Mouse (Mus musculus): Measurements from ENCODE around the gene Eif2b2. TPM values are rescaled to one million over a fixed set of nuclear protein-coding genes. Genes with fewer than 3 reads are reported as not detected.

Eif2b2 gene
- 118 and 258 TPM in 2 replicates for polyA plus RNA-seq (2012; rRNA removed)

DNA sequence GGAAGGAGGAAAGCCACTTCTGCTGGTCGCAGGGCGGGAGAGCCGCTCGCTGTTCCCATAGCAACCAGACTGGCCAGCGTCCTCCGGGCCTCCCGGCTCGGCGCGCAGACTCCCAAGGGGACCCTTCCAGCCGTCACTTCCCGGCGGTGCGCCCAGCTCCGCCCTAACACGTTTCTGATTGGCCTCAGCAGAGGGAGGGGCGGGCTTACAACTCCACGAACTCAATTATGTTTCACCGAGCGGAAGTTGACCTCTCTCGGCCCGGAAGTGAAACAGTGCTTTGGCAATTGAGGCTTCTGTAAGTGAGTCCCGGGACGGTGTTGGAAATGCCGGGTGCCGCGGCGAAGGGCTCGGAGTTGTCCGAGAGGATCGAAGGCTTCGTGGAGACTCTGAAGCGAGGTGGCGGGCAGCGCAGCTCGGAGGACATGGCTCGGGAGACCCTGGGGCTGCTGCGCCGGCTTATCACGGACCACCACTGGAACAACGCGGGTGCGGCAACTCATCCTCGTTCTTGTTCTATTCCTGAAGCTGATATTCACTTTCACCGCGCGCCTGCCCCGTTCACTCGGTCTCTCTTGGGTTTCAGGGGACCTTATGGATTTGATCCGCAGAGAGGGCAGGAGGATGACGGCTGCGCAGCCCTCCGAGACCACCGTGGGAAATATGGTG, at the start of gene Eif2b2:
Eif2b2 (plus strand) TSS at position 246 of the 669 bp plus-strand sequence.

DNA sequence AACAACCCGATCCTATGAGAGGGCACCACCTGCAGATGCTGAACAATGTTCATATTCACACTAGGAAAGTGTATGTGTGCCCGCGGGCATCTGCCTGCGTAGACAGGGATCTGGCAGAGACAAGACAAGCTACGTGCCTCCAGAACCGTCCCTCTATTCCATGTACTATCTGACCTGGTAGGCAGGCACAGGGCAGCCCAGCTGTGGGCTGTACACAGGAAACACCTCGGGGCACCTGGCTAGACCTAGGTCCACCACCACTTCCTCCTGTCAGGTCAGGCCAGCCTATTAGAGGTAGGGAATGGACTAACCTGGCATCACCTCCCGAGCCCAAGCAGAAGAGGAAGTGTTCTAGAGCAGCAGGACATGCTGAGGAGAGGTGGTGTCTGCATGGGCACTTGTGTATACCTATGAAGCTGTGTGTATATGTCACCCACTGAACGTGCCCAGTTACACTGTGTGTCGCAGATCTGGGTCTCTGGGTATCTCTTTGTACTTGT, 41.5 kb upstream of the Eif2b2 start, which contains the start of gene Pgf:
Pgf (minus strand) TSS at position 51 of the 500 bp plus-strand sequence.

GRCm38 (mm10) chr12:85270319-85270718, 51.0 kb downstream of the Eif2b2 start, which contains the start of gene Mlh3:
TSS of gene Mlh3 (minus strand) at chr12:85270599.

Other genes starting within 250 kb of the Eif2b2 start
- gene Fcf1, start 248.6 kb upstream of the Eif2b2 start, polyA plus RNA-seq (2012; rRNA removed), result 184 and 232 TPM in 2 replicates
- 23.6 and 33.2 TPM in 2 replicates for gene Arel1, start 248.6 kb upstream of the Eif2b2 start, polyA plus RNA-seq (2012; rRNA removed)
- gene Ylpm1, start 223.2 kb upstream of the Eif2b2 start, polyA plus RNA-seq (2012; rRNA removed), result 58.6 and 94.2 TPM in 2 replicates
- gene Prox2, start 108.7 kb upstream of the Eif2b2 start, polyA plus RNA-seq (2012; rRNA removed), result 1.7 and 2.0 TPM in 2 replicates
- gene Dlst, start 108.6 kb upstream of the Eif2b2 start, polyA plus RNA-seq (2012; rRNA removed), result 161 and 182 TPM in 2 replicates
- gene Rps6kl1, start 68.2 kb upstream of the Eif2b2 start, polyA plus RNA-seq (2012; rRNA removed), result 2.7 and 3.4 TPM in 2 replicates
- gene Pgf, start 41.7 kb upstream of the Eif2b2 start, polyA plus RNA-seq (2012; rRNA removed), result 3.4 and 6.9 TPM in 2 replicates
- gene Mlh3, start 51.1 kb downstream of the Eif2b2 start, polyA plus RNA-seq (2012; rRNA removed), result 8.0 and 9.5 TPM in 2 replicates
- 37.9 and 50.2 TPM in 2 replicates for gene Acyp1, start 69.0 kb downstream of the Eif2b2 start, polyA plus RNA-seq (2012; rRNA removed)
- 0.49 and 0.53 TPM in 2 replicates for gene Zc2hc1c, start 69.1 kb downstream of the Eif2b2 start, polyA plus RNA-seq (2012; rRNA removed)
- 34.8 and 43.5 TPM in 2 replicates for gene Nek9, start 119.9 kb downstream of the Eif2b2 start, polyA plus RNA-seq (2012; rRNA removed)
- 119 and 147 TPM in 2 replicates for gene Tmed10, start 155.4 kb downstream of the Eif2b2 start, polyA plus RNA-seq (2012; rRNA removed)